Mouse (Mus musculus): ENCODE measurements around the gene Eda. TPM values are rescaled to one million over a fixed set of nuclear protein-coding genes. Genes with fewer than 3 reads are reported as not detected.
"Not testable (repeated sequence)": the region's sequence is repeated elsewhere in the genome, so short reads cannot be mapped to it uniquely, and the experiment has no call there.

The Eda gene
- total RNA-seq, 4 experiments from 2014 or later = 0.94 to 2.1 (median 1.5) TPM

DNA sequence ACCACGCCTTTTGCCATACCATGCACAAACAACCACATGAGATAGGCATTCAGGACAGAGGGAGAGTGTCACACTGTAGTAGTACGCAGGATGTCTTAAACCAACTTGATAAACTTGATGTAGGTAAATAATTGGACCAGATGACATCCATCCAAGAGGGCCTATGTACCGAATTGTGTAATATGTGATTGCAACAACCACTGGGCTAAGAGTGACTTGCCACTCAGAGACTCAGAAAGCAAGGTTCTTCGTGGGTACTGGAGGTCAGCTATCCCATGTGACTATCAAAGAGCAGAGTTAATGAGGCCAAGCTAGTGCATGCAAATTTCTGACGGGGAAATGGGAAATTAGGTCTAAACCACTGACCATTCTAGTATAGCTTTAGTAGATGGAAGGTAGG, 426.3 kb downstream of the Eda start:
- DNase-seq (ENCODE audit: low spot score) = no peak

GRCm38 (mm10) chrX:100409245-100409644, 433.8 kb downstream of the Eda start:
- no peak for DNase-seq (ENCODE audit: low spot score)

DNA sequence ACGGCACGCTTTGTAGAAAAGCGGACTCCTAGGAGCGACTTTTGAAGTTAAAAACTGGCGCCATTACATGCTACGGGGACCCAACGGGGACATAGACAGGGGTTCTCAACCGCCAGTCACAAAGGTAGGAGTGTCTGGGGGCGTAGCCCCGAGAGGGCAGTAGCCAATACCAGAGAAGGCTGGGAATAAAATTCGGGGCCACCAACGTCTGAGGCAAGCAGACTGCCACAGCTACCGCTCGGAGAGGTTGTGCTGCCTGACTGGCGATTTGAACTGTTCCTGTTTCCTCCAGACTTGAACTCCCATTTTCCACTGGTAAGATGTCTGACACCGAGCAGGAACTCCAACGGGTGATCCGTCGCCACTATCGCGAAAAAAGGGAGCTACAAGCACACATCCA, 453.3 kb downstream of the Eda start, which contains the start of gene Otud6a:
Gene Otud6a, plus strand, starts transcription at position 321 of the 400 bp plus-strand sequence.
- no peak for DNase-seq (ENCODE audit: low spot score)

DNA sequence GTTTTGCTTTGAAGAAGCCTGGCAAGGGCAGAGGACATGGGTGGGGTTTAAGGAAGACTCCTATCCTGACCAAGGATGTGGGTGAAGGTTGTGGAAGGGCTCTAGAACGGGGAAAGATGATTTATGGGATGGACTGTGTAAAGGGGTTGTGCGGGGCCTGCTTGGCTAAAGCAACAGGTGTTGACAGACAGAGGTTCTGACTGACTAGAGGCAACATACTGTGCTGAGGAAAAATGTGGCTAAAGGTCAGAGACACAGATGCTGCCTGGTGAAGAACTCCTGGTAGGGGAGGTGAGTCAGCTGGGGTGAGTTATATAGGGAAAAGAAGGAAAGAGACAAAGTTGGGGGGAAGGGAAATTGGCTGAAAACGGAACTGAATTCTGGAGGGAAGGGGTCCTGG, 456.9 kb downstream of the Eda start:
- DNase-seq (ENCODE audit: low spot score) = no peak

DNA sequence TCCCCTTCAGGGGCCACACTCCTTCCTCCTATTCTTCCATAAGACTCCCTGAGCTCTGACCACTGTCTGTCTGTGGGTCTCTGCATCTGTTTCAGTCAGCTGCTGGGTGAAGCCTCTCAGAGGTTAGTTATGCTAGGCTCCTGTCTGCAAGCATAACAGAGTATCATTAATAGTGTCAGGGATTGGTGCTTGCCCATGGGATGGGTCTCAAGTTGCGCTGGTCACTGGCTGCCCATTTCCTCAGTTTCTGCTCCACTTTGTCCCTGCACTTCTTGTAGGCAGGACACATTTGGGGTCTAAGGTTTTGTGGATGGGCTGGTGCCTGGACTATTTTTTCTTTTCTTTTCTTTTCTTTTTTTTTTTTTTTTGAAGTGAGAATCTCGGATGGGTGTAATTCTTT, 467.2 kb downstream of the Eda start, which contains the start of gene Awat2:
Gene Awat2, minus strand, starts transcription at position 101 of the 400 bp plus-strand sequence.
- DNase-seq (ENCODE audit: low spot score) = not testable (repeated sequence)

- DNase-seq (ENCODE audit: low spot score) = no peak
Measured at GRCm38 (mm10) chrX:100443532-100443931, 468.1 kb downstream of the Eda start.

Small RNA genes within 50 kb of the gene (microRNA-seq; reads per million reads assigned to microRNA genes)
- 1,599 reads per million, percentile 84 among the genes with 10 or more reads in this experiment for gene Mir676

Other genes starting within 250 kb of the Eda start
- under 1 TPM in 2 of 4 experiments, not detected in 2; 0.09 to 0.11 TPM for gene Tmem28, start 154.6 kb upstream of the Eda start, total RNA-seq (2022)

All from heart, adult 8-10 months (tissue).